Mouse (Mus musculus) thymus, adult 2 months (tissue): ENCODE data around the gene Tmem210. TPM values are rescaled to one million over a fixed set of nuclear protein-coding genes. Genes with fewer than 3 reads are reported as not detected.

Experiments used
- DNase-seq: peaks from one replicate; pipeline ENCODE4 v3.0.0; 2021
- H3K27ac ChIP-seq: fragments of 200-500 bp; 2 replicates; pipeline ENCODE4 v1.5.1; 2012; ENCODE audit warnings: low read length, control low read depth; ENCODE audit not compliant: control insufficient read depth, insufficient read depth
- H3K27me3 ChIP-seq: fragments of 200-500 bp; 2 replicates; pipeline ENCODE4 v1.6.1; 2012; ENCODE audit warnings: mild to moderate bottlenecking, low read length, moderate library complexity, mixed read lengths; ENCODE audit not compliant: control insufficient read depth, insufficient read depth
- H3K36me3 ChIP-seq: fragments of 200-500 bp; 2 replicates; pipeline ENCODE4 v1.6.1; 2012; ENCODE audit warnings: mild to moderate bottlenecking, low read length, moderate library complexity; ENCODE audit not compliant: control insufficient read depth, insufficient read depth
- H3K4me1 ChIP-seq: fragments of 200-500 bp; replicated peaks from 2 replicates; pipeline ENCODE4 v1.6.1; 2012; ENCODE audit warnings: low read length; ENCODE audit not compliant: control insufficient read depth, insufficient read depth
- H3K4me3 ChIP-seq: fragments of 200-500 bp; 2 replicates; pipeline ENCODE4 v1.5.1; 2012; ENCODE audit warnings: mild to moderate bottlenecking, low read length, control low read depth, moderate library complexity; ENCODE audit not compliant: control insufficient read depth, insufficient read depth
- CTCF ChIP-seq: fragments of 200-500 bp; IDR thresholded peaks from 2 replicates; pipeline ENCODE4 v1.5.1; 2012; ENCODE audit warnings: mild to moderate bottlenecking, control low read depth, low read length, moderate library complexity, borderline replicate concordance; ENCODE audit not compliant: control insufficient read depth, poor library complexity, insufficient read depth; ENCODE audit errors: extremely low read depth
- POLR2A ChIP-seq: fragments of 200-500 bp; IDR thresholded peaks from 2 replicates; pipeline ENCODE4 v1.6.1; 2012; ENCODE audit warnings: mild to moderate bottlenecking, low read length, control low read depth, moderate library complexity; ENCODE audit not compliant: control insufficient read depth, poor library complexity, insufficient read depth; ENCODE audit errors: extremely low read depth
- WGBS: fragments of 180-500 bp; shearing (Covaris S2); methylation state at CpG from one replicate; pipeline ENCODE4 v1.1.7; 2018; 5-methylcytosine and 5-hydroxymethylcytosine counted together
- polyA plus RNA-seq: library from polyadenylated mRNA; depleted of rRNA; stranded (reverse); fragments of >200 nt; gene quantifications from 2 replicates; pipeline ENCODE4 v1.2.3, GENCODE M21; 2012

Gene Tmem210
- polyA plus RNA-seq, 1 experiment = 0.35 TPM

GRCm38 (mm10) chr2:25292856-25293255, 4.9 kb downstream of the Tmem210 start:
- no peak overlapping the region for H3K4me3 ChIP-seq
- no peaks in the 10 kb centered on the region for H3K4me1 ChIP-seq
- no peaks in the 10 kb centered on the region for H3K36me3 ChIP-seq
- DNase-seq = peak; percentile 71
- 3% methylated on average over 1 of the region's 1 CpGs for WGBS
- H3K27me3 ChIP-seq = peaks cover 17% of the 10 kb centered on the region
- peak; percentile 77; the same call in 1 of the 2 replicates for TF ChIP-seq CTCF
- TF ChIP-seq POLR2A = no peak
- no peak overlapping the region for H3K27ac ChIP-seq

- 87% methylated on average over 9 of the region's 9 CpGs for WGBS
- DNase-seq = no peak
- Histone ChIP-seq H3K27ac (no peak overlapping the region), H3K4me1 (no peaks in the 10 kb centered on the region), H3K36me3 (no peaks in the 10 kb centered on the region), H3K4me3 (no peak overlapping the region), H3K27me3 (peaks cover 17% of the 10 kb centered on the region)
- TF ChIP-seq POLR2A = no peak
- no peak for TF ChIP-seq CTCF
Measured at GRCm38 (mm10) chr2:25293706-25294105, 5.8 kb downstream of the Tmem210 start.

GRCm38 (mm10) chr2:25297093-25297492, 9.1 kb downstream of the Tmem210 start:
- Histone ChIP-seq H3K4me3 (no peak overlapping the region), H3K27me3 (peaks cover 5% of the 10 kb centered on the region), H3K36me3 (no peaks in the 10 kb centered on the region), H3K4me1 (no peaks in the 10 kb centered on the region), H3K27ac (no peak overlapping the region)
- DNase-seq = no peak
- 74% methylated on average over 8 of the region's 8 CpGs for WGBS
- TF ChIP-seq POLR2A (no peak), CTCF (no peak)

GRCm38 (mm10) chr2:25298046-25298445, 10.1 kb downstream of the Tmem210 start:
- Histone ChIP-seq H3K36me3 (no peaks in the 10 kb centered on the region), H3K27ac (no peak overlapping the region), H3K27me3 (no peaks in the 10 kb centered on the region; the same call in 1 of the 2 replicates), H3K4me1 (no peaks in the 10 kb centered on the region), H3K4me3 (no peak overlapping the region)
- TF ChIP-seq CTCF = no peak
- no peak for TF ChIP-seq POLR2A
- 82% methylated on average over 10 of the region's 10 CpGs for WGBS
- DNase-seq = no peak

GRCm38 (mm10) chr2:25303452-25303851, 15.5 kb downstream of the Tmem210 start:
- Histone ChIP-seq H3K4me1 (peaks cover 5% of the 10 kb centered on the region), H3K27ac (no peak overlapping the region), H3K4me3 (no peak overlapping the region), H3K36me3 (no peaks in the 10 kb centered on the region), H3K27me3 (peaks cover 3% of the 10 kb centered on the region; the same call in 1 of the 2 replicates)
- no peak for TF ChIP-seq CTCF
- TF ChIP-seq POLR2A = no peak
- WGBS = 53% methylated on average over 3 of the region's 3 CpGs
- no peak for DNase-seq

GRCm38 (mm10) chr2:25303931-25304656, 16.1 kb downstream of the Tmem210 start:
- no peak overlapping the region for H3K4me3 ChIP-seq

More at GRCm38 (mm10) chr2:25303931-25304656, 16.1 kb downstream of the Tmem210 start:
- Histone ChIP-seq H3K27ac (no peak overlapping the region), H3K4me1 (peaks cover 5% of the 10 kb centered on the region), H3K27me3 (peaks cover 3% of the 10 kb centered on the region; the same call in 1 of the 2 replicates), H3K36me3 (no peaks in the 10 kb centered on the region)
- TF ChIP-seq CTCF (no peak), POLR2A (no peak)
- 68% methylated on average over 7 of the region's 7 CpGs for WGBS
- DNase-seq = no peak
